Mouse (Mus musculus): Measurements from ENCODE around the gene Faah. TPM values are rescaled to one million over a fixed set of nuclear protein-coding genes. Genes with fewer than 3 reads are reported as not detected.
A peak's percentile ranks its signal among the peaks of the same experiment; 100 is the strongest.

Faah gene
- under 1 TPM; 0.68 to 0.75 TPM for total RNA-seq (2021)
- long read RNA-seq, experiment 1, partial matches to known transcripts, result 0 of 2 reads
- long read RNA-seq, experiment 1, other reads (novel, unspliced or antisense), result 0 of 2 reads
- long read RNA-seq, experiment 2, partial matches to known transcripts, result 0 of 2 reads
- long read RNA-seq, experiment 2, other reads (novel, unspliced or antisense), result 0 of 2 reads

GRCm38 (mm10) chr4:116017902-116018746 is at the start of gene Faah:
Gene Faah (minus strand): TSS chr4:116017926.
- no peak for DNase-seq

- DNase-seq, result no peak
These were observed 46.1 kb upstream of the Faah start for GRCm38 (mm10) chr4:116063855-116064254.

DNA sequence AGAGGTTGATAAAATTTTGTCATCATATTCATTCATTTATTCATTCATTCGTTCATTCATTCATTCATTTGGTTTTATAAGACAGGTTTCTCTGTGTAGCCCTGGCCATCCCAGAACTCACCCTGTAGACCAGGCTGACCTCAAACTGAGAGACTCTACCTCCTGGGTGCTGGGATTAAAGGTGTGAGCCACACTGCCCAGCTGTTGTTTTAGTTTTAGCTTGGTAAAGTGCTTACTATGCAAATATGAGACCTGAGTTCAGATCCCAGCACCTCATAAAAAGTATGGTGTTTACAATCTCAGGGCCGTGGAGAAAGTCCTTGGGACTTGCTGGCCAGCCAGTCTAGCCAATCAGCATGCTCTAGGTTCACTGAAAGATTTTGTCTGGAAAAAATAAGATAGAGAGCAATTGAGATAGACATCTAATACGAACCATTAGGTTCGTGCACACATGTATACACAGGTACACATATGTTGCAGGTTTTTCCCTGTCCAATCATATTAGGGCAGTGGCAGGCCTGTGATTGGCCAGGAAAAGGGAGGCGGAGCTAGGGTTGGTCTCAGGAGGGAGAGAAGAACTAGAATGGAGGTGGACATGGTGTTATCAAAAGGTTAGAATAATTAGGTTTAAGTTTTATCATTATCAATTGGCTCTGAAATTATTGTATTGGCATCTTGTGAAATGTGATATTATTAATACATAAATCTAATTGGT is 41.4 kb upstream of the Faah start:
- no peak for DNase-seq

GRCm38 (mm10) chr4:116057559-116057958 is 39.8 kb upstream of the Faah start:
- no peak for DNase-seq

GRCm38 (mm10) chr4:116053399-116053961 is 35.8 kb upstream of the Faah start, which contains the start of gene Nsun4:
Gene Nsun4 (minus strand): TSS chr4:116053876.
- DNase-seq, result peak; percentile 85

GRCm38 (mm10) chr4:116052526-116053293 is 35.0 kb upstream of the Faah start:
- no peak for DNase-seq

GRCm38 (mm10) chr4:116049211-116049610 is 31.5 kb upstream of the Faah start:
- DNase-seq, result no peak

- DNase-seq, result peak; percentile 41
These were observed 30.6 kb upstream of the Faah start for GRCm38 (mm10) chr4:116048130-116048920.

DNA sequence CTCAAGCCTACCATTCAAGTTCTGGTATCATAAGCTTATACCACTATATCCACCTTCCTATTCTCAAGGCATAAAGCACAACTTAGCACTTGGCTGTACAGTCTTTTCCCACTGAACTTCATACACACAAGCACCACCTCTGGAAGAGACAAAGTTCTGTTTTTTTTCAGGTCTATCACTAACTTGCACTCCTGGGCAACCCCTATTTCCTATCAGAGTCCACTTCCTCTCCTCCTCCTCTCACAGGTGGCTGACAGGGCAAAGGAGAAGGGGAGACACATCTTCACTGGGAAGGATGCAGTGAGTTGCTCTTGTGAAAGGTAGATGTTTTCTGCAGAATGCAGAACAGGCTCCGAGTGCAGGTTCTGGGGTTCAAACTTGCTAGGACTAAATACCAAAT is 30.0 kb upstream of the Faah start:
- DNase-seq, result no peak

DNA sequence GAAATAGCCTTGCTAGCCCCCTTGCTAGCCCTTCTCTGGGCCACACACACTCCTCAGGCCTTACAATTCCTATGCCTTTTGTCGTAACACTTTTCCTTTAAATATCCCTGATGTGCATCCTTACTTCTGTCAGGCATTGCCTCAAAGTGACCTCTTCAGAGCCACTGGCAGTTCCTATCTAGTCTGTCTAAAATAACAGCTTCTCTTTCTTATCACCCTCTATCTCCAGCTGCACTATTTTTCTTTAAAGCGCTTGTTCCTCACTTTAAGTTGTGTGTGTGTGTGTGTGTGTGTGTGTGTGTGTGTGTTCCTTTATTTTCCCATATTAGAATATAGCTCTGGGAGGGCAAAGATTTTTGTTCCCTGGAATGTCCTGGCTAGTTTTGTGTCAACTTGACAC is 28.9 kb upstream of the Faah start:
- DNase-seq, result no peak

GRCm38 (mm10) chr4:116042186-116042585 is 24.5 kb upstream of the Faah start:
- DNase-seq, result no peak

GRCm38 (mm10) chr4:116040466-116040865 is 22.7 kb upstream of the Faah start:
- no peak for DNase-seq

- DNase-seq, result no peak
These were observed 15.6 kb upstream of the Faah start for GRCm38 (mm10) chr4:116033374-116033773.

DNA sequence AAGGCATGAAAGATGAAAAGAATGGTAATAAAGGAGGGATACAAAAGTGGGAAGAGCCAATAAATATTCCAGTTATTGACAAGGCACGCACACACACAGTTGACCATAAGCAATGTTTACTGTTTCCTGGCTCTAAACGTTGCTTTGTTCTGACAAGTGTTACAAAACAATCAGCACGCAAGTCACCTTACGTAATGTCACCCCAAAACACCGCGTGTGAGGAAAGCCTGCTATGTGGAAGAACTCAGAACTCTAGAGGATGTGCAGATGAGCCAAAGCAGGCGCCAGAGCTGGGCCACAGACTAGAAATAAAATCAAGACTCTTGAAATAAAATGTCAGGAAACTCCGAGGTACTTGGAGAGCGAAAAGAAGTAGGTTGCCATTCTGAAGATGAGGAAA is 15.2 kb upstream of the Faah start:
- DNase-seq, result no peak

GRCm38 (mm10) chr4:116017300-116017901 is 325 bp downstream of the Faah start:
- DNase-seq, result peak; percentile 68

DNA sequence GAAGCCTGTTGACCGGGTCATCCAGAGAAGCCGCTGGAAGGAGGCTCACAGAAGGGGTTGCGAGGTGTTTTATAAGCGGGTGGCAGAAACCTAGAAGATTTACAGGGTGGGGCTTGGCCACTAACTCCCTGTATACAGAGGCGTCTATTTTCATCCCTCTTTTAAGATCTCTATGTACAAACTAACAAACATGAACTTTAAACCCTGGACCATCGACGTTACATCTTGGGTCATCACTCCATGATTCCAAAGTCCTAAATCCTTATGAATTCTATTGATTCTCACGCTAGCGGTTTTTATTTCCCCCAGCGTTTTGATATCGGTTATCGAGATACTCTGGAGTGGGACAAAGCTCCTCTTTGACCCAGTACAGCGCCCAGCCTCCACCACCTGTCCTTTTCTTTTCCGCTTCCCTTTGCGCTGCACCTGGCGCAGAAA is 845 bp downstream of the Faah start:
- DNase-seq, result no peak

DNA sequence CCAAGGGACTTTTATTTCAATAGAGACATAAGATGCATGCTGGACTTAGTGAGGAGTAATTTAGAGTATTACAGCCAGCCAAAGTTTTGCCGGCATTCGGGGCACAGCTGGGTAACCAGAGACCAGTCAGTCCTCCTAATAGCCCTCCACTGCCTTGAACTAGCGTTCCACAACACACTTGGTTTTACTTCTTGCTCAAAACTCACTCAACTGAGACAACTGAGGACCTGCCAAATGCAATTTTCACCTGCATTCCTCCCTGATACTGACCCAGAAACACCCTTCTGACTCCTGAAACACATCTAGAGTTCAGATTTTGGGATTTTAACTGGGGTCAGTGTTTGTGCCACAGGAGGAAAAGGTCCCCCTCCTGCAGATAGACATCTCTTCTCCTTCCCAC is 1.3 kb downstream of the Faah start:
- DNase-seq, result no peak

DNA sequence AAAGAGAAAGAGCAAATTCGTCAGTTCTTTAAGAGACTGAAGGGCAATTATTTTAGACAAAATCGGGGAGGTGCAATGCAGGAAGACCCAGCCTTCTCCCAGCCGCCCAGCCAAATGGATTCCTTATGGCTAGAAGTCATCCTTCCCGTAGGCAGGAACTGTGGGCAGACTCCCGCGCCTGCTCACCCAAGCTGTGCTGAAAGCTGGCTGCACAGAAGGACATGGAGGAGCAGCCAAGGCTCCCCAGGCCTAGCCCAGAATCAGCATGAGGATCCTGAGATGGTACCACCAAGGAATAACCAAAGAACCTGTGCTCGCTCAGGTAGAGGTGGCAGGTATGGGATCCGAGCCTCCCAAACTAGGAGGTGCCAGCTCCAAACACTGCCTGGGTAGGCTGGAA is 1.7 kb downstream of the Faah start:
- DNase-seq, result no peak

GRCm38 (mm10) chr4:116015502-116015901 is 2.2 kb downstream of the Faah start:
- DNase-seq, result no peak

- DNase-seq, result no peak
These were observed 7.5 kb downstream of the Faah start for GRCm38 (mm10) chr4:116010186-116010585.

- no peak for DNase-seq
These were observed 16.5 kb downstream of the Faah start for GRCm38 (mm10) chr4:116001206-116001605.
